Mouse (Mus musculus) midbrain, embryonic 16.5 days (tissue): ENCODE measurements around the gene Lrguk. TPM values are rescaled to one million over a fixed set of nuclear protein-coding genes. Genes with fewer than 3 reads are reported as not detected.

Experiments used
- ATAC-seq: fragments of 200-750 bp; cut with Nextera tagmentation; 2 replicates; pipeline ENCODE4 v1.8.0; 2017; ENCODE audit warnings: moderate TSS enrichment
- H3K27ac ChIP-seq: fragments of 300-500 bp; sonication (generic); 2 replicates; pipeline ENCODE4 v1.5.1; 2014; ENCODE audit warnings: mild to moderate bottlenecking, low read length, mixed read lengths
- H3K27me3 ChIP-seq: fragments of 300-500 bp; sonication (generic); 2 replicates; pipeline ENCODE4 v1.6.1; 2014; ENCODE audit warnings: low read depth, low read length, mixed read lengths; ENCODE audit not compliant: control insufficient read depth, insufficient read depth
- H3K36me3 ChIP-seq: fragments of 300-500 bp; sonication (generic); 2 replicates; pipeline ENCODE4 v1.6.1; 2014; ENCODE audit warnings: mild to moderate bottlenecking, low read length, moderate library complexity, mixed read lengths; ENCODE audit not compliant: control insufficient read depth, insufficient read depth
- H3K4me1 ChIP-seq: fragments of 300-500 bp; sonication (generic); 2 replicates; pipeline ENCODE4 v1.6.1; 2014; ENCODE audit warnings: mild to moderate bottlenecking, low read length, mixed read lengths; ENCODE audit not compliant: control insufficient read depth, insufficient read depth
- H3K4me2 ChIP-seq: fragments of 300-500 bp; sonication (generic); 2 replicates; pipeline ENCODE4 v1.6.1; 2014; ENCODE audit warnings: mild to moderate bottlenecking, low read length, mixed read lengths
- H3K4me3 ChIP-seq: fragments of 300-500 bp; sonication (generic); 2 replicates; pipeline ENCODE4 v1.5.1; 2014; ENCODE audit warnings: low read depth, mild to moderate bottlenecking, low read length, moderate library complexity, mixed read lengths
- H3K9ac ChIP-seq: fragments of 300-500 bp; sonication (generic); 2 replicates; pipeline ENCODE4 v1.6.1; 2014; ENCODE audit warnings: low read depth, low read length, mixed read lengths
- H3K9me3 ChIP-seq: fragments of 300-500 bp; sonication (generic); replicated peaks from 2 replicates; pipeline ENCODE4 v1.6.1; 2014; ENCODE audit warnings: mild to moderate bottlenecking, low read length, mixed read lengths; ENCODE audit not compliant: control insufficient read depth, poor library complexity, severe bottlenecking
- WGBS: fragments of 180-500 bp; shearing (Covaris S2); extraction: QIAGEN DNeasy Blood & Tissue Kit; methylation state at CpG from one replicate; pipeline ENCODE4 v1.1.7; 2014; 5-methylcytosine and 5-hydroxymethylcytosine counted together
- polyA plus RNA-seq: library from polyadenylated mRNA; unstranded; fragments of >200 nt; fragmentation: Nextera tagmentation; extraction: Ambion mirVana; gene quantifications from 2 replicates; pipeline ENCODE4 v1.2.1, GENCODE M21; 2015

Lrguk gene
- polyA plus RNA-seq, 1 experiment from 2014 or later: 0.50 TPM

DNA sequence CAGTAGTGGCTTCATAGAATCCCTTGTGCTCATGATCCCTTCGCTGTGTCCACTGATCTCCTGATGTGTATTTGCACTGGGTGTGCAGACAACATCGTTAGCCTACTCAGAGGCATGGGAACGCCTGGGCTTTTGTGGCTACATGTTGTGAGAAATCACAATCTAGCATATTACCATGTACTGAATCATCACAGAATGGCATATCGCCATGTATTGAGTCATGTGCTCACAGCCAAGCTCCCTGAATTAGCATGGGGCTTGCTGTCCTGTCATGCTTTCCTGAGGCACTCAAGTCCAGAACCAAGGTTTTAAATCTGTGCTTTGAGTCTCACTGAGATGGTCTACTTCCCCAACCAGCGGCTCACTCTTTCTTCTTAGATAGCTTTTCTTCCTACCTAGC, 54.2 kb downstream of the Lrguk start:
- no peaks in the 10 kb centered on the region for H3K9me3 ChIP-seq
- no peaks in the 10 kb centered on the region for H3K36me3 ChIP-seq
- no peak overlapping the region for H3K9ac ChIP-seq
- ATAC-seq: no peak
- WGBS: 94% methylated on average over 5 of the region's 5 CpGs
- H3K4me1 ChIP-seq: no peaks in the 10 kb centered on the region
- H3K27ac ChIP-seq: no peak overlapping the region
- no peaks in the 10 kb centered on the region for H3K27me3 ChIP-seq
- H3K4me3 ChIP-seq: no peak overlapping the region
- H3K4me2 ChIP-seq: no peak overlapping the region

DNA sequence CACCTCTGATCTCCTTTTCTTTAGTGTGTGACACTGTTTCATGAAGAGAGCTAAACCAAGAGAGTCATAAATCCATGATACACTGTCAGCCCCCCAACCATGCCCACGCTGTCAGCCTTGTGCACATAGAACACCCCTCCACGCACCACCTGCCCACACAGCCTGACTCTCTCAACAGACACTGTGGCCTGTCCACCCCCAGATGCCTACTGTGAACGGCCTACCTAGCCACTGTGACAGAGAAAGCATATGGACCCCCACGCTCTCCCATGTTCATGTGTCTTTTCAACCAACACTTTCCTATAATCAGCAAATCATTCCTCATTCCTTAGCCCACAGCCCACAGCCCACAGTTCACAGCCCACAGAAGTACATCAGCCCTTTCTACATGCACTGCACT, 58.5 kb downstream of the Lrguk start:
- WGBS: 91% methylated on average over 4 of the region's 4 CpGs
- ATAC-seq: no peak
- Histone ChIP-seq H3K4me2 (no peak overlapping the region), H3K36me3 (no peaks in the 10 kb centered on the region), H3K27ac (no peak overlapping the region), H3K27me3 (no peaks in the 10 kb centered on the region), H3K9me3 (no peaks in the 10 kb centered on the region), H3K4me1 (no peaks in the 10 kb centered on the region), H3K4me3 (no peak overlapping the region), H3K9ac (no peak overlapping the region)

DNA sequence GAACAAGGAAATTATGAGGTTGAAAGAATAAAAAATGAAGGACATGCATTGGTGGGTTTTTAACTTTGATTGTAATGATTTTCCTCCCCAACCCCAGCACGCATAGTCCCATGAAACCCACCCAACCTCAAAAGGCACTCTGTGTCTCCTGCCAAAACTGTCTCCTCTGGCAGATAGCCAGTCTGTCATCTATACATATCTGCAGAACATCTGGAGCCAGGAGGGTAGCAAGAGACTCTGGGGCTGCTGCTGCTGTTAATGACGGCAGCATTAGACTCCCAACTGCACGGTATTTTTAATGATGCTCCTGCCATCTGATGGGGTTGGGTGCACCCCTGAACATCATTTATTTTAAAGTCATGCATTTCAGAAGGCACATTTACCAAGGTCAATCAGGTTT, 59.7 kb downstream of the Lrguk start:
- Histone ChIP-seq H3K36me3 (no peaks in the 10 kb centered on the region), H3K9ac (no peak overlapping the region), H3K27me3 (no peaks in the 10 kb centered on the region), H3K9me3 (no peaks in the 10 kb centered on the region), H3K4me2 (no peak overlapping the region), H3K27ac (no peak overlapping the region), H3K4me3 (no peak overlapping the region), H3K4me1 (no peaks in the 10 kb centered on the region)
- 80% methylated on average over 3 of the region's 3 CpGs for WGBS
- no peak for ATAC-seq

DNA sequence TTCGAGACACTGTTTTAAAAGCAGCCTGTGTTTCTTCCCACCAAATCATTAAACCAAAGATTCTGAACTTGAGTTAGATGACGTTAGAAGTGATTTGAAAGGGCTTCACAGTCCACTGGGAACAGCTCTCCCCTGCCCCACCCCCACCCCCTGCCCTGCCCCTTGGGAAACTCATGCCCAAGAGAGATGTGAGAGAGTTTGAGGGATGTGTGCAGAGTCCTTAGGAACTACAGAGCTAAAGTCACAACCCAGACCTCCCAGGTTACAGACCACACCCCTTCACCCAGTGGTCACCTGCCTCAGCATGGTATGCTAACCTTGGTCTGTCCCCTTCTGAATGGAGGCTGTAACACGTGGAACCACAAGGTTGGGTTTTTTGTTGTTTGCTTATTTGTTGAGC, 62.3 kb downstream of the Lrguk start:
- H3K9ac ChIP-seq: no peak overlapping the region
- H3K27me3 ChIP-seq: no peaks in the 10 kb centered on the region
- H3K9me3 ChIP-seq: no peaks in the 10 kb centered on the region
- 73% methylated on average over 3 of the region's 3 CpGs for WGBS
- ATAC-seq: no peak
- no peak overlapping the region for H3K4me3 ChIP-seq
- H3K4me1 ChIP-seq: no peaks in the 10 kb centered on the region
- no peak overlapping the region for H3K27ac ChIP-seq
- no peak overlapping the region for H3K4me2 ChIP-seq
- H3K36me3 ChIP-seq: no peaks in the 10 kb centered on the region

DNA sequence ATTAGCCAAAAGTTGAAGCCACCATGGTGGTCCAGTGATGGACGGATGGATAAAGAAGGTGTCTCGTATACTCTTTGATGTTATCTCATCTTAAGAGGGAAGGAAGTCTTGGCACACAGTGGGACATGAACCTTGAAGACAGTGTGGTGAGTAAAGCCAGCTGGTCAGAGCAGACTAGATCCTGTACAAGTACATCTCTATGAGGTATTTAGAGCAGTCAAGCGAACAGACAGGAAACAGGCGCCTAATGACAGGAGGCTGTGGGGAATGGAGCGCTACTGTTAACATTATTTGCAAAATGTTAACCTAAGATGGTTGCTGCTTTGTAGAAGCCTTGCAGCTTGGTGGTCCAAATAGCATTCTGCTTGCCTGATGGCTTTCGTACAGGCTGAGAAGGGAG, 67.0 kb downstream of the Lrguk start:
- Histone ChIP-seq H3K4me1 (no peaks in the 10 kb centered on the region), H3K4me2 (no peak overlapping the region), H3K27ac (no peak overlapping the region), H3K9ac (no peak overlapping the region), H3K4me3 (no peak overlapping the region), H3K9me3 (no peaks in the 10 kb centered on the region), H3K36me3 (no peaks in the 10 kb centered on the region), H3K27me3 (no peaks in the 10 kb centered on the region)
- WGBS: 95% methylated on average over 6 of the region's 6 CpGs
- no peak for ATAC-seq

DNA sequence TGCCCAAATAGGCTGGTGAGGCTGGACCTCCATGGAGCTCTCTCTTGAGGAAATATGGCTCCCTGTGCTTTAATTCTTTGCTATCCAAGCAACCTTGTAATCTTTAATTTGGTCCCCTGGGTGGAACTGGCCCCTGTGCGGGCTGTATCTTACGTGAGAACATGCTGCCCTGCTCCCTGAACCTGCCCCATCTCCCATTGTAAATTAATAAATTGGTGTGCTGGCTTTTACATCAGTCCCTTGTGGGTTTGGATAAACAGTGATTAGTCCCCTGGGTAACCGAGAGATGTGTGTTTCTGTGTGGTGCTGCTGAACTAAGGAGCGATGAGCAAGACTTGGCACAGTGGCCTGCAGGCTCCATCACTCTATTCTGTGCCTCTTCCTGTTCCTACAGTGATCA, 67.7 kb downstream of the Lrguk start:
- no peak overlapping the region for H3K4me2 ChIP-seq
- no peaks in the 10 kb centered on the region for H3K36me3 ChIP-seq
- H3K4me3 ChIP-seq: no peak overlapping the region
- 90% methylated on average over 4 of the region's 4 CpGs for WGBS
- H3K9ac ChIP-seq: no peak overlapping the region
- H3K27ac ChIP-seq: no peak overlapping the region
- no peaks in the 10 kb centered on the region for H3K27me3 ChIP-seq
- no peaks in the 10 kb centered on the region for H3K4me1 ChIP-seq
- no peak for ATAC-seq
- H3K9me3 ChIP-seq: no peaks in the 10 kb centered on the region

DNA sequence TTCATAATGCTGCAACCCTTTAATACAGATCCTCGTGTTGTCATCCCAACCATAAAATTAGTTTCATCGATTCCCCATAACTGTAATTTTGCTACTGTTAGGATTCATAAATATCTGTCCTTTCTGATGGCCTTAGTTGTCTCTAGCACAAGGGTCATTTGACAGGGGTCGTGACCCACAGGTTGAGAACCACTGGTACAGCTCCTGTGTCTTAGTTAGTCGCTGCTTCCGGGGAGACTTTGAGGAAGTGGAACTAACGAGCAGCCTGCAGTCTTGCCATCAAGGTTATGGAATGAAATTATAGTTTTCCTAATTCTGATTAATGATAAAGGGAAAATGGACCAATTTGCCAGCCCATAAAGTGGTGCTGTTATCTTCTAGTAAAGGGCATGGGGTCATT, 70.5 kb downstream of the Lrguk start:
- Histone ChIP-seq H3K4me2 (no peak overlapping the region), H3K9ac (no peak overlapping the region), H3K9me3 (no peaks in the 10 kb centered on the region), H3K4me1 (no peaks in the 10 kb centered on the region), H3K4me3 (no peak overlapping the region), H3K27me3 (no peaks in the 10 kb centered on the region), H3K27ac (no peak overlapping the region), H3K36me3 (no peaks in the 10 kb centered on the region)
- ATAC-seq: no peak
- 90% methylated on average over 6 of the region's 6 CpGs for WGBS

DNA sequence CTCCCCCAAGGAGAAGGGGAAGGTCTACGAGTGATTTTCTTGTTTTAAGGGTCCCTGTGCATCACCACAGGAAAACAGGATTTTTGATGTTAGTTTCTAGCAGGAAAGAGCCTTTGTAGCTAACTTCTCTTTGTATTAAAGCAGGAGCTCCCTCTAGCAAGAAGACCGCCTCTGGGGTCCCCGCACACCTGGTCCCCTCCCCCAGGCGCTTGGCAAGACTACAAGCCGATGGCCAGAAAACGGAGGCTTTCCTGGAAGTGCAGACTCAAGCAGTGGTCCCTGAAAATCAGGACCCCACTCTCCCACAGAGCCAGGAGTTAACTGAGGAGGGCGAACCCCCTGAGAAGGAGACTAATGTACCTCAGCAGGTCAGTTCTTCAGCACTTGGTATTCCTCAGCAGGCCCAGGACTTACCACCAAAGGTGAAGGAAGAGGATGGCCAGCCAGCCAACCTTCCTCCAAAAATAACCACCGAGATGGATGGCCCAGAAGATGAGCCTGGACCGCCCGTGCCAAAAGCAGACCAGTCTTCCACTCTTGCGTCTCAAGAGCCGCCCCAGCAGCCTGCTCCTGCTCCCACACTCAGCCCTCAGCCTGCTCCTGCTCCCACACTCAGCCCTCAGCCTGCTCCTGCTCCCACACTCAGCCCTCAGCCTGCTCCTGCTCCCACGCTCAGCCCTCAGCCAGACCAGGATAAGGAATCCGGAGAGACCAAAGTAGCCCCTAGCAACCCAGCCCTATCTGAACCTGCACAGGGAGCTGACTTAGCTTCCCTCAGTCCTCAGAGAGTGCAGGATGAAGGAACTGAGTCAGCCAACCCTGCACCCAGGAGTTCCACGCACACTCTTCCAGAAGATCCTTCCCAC, 72.5 kb downstream of the Lrguk start:
- ATAC-seq: no peak
- no peak overlapping the region for H3K4me3 ChIP-seq
- no peak overlapping the region for H3K27ac ChIP-seq
- no peaks in the 10 kb centered on the region for H3K9me3 ChIP-seq
- no peak overlapping the region for H3K4me2 ChIP-seq
- H3K27me3 ChIP-seq: no peaks in the 10 kb centered on the region
- no peaks in the 10 kb centered on the region for H3K4me1 ChIP-seq
- 89% methylated on average over 15 of the region's 15 CpGs for WGBS
- no peak overlapping the region for H3K9ac ChIP-seq
- no peaks in the 10 kb centered on the region for H3K36me3 ChIP-seq

DNA sequence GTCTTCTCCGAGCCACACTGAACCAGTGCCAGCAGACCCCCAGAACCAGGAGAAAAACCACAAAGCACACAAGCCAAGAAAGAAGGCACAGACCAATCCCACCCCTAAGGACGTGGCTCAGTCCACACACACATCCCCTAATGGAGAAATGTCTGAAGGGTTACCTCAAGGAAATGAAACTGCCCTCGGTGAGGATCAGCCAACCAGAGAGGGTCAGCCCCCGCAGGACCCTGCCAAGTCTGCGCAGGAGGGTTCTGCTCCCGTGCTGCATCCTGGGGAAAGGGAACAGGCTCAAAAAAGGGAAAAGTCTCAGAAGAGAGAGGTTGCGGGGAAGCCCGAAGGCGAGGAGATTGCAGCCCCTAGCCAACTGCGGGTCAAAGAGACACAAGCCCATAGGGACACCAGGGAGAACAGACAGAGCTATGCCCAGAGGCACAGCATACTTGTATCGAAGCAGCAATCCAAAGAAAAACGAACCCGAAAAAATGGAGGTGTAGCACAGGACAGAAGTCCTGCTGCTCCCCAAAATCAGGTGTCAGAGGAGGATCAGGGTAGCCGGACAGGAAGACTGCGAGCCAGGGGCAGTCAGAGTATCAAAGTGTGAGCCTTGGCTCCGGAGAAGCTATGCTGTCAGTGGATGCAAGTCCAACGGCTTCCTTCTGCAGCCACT, 74.1 kb downstream of the Lrguk start:
- no peak for ATAC-seq
- Histone ChIP-seq H3K9me3 (no peaks in the 10 kb centered on the region), H3K36me3 (no peaks in the 10 kb centered on the region), H3K4me3 (no peak overlapping the region), H3K27me3 (no peaks in the 10 kb centered on the region), H3K4me1 (no peaks in the 10 kb centered on the region), H3K4me2 (no peak overlapping the region), H3K9ac (no peak overlapping the region), H3K27ac (no peak overlapping the region)
- 91% methylated on average over 17 of the region's 17 CpGs for WGBS
